Mouse (Mus musculus): ENCODE results near the gene Mctp1. TPM values are rescaled to one million over a fixed set of nuclear protein-coding genes. Genes with fewer than 3 reads are reported as not detected.

Gene Mctp1
- polyA plus RNA-seq, 1 experiment from 2014 or later = 0.33 TPM

DNA sequence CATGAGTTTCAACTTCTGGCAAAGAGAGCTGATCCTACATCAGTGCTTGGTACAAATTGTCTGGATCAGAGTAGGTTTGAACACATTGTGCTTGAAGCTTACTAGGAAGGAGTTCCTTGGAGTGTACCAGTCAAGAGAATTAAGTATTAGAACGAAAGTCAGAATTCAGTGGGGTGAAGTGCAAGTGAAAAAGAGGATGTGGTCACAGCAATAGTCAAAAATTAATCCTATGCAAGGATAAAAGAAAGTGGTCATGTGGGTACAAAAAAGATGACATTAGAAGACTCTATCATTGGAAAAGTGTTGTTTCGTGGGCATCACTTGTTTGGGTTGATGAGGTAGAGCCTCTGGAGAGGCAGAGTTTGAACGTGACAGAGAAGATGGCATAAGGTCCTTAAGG, 8.8 kb downstream of the Mctp1 start:
- H3K4me3 ChIP-seq (replicated peaks; ENCODE audit: low read depth, low read length) = no peak overlapping the region
- TF ChIP-seq CTCF (IDR thresholded peaks at IDR 0.05; ENCODE audit: low read depth) = no peak

DNA sequence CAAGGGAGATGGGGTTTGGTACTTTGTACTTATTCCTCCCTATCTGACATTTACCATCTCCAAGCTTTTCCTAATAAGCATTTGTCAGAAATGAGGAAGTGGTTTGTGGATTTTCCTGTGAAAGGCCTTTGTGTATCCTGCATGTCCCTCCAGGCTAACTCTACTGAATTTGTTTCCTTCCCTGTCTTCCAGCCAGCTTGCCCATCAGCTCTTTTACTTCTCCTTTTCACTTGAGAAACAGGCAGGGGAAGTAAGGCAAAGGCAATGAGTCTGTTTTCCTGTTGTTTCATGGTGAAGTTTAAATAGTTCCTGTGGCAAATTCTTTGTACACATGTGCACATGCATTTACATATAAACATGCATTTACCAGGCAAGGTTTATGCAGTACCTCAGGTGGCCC, 11.6 kb downstream of the Mctp1 start:
- ATAC-seq (replicated peaks; ENCODE audit: low FRiP score, low read depth) (no peak), DNase-seq (ENCODE audit: low spot score) (no peak)
- TF ChIP-seq CTCF (IDR thresholded peaks at IDR 0.05; ENCODE audit: low read depth) = no peak
- no peak overlapping the region for H3K4me2 ChIP-seq (ENCODE audit: low read length)
- no peaks in the 10 kb centered on the region for H3K36me3 ChIP-seq (ENCODE audit: insufficient read depth, low read length)
- no peaks in the 10 kb centered on the region for H3K4me1 ChIP-seq (replicated peaks; ENCODE audit: insufficient read depth, low read length)
- H3K27me3 ChIP-seq (ENCODE audit: insufficient read depth, low read length) = no peaks in the 10 kb centered on the region
- no peak overlapping the region for H3K9ac ChIP-seq (ENCODE audit: low read depth, low read length)
- H3K4me3 ChIP-seq (replicated peaks; ENCODE audit: low read depth, low read length) = no peak overlapping the region
- H3K27ac ChIP-seq = no peak overlapping the region
- H3K9me3 ChIP-seq (replicated peaks; ENCODE audit: low read length) = no peaks in the 10 kb centered on the region

More for the DNA sequence above, 8.8 kb downstream of the Mctp1 start:
- no peaks in the 10 kb centered on the region for H3K36me3 ChIP-seq (ENCODE audit: insufficient read depth, low read length)
- H3K4me2 ChIP-seq (ENCODE audit: low read length) = no peak overlapping the region
- no peak overlapping the region for H3K9ac ChIP-seq (ENCODE audit: low read depth, low read length)
- no peak for DNase-seq (ENCODE audit: low spot score)
- H3K9me3 ChIP-seq (replicated peaks; ENCODE audit: low read length) = no peaks in the 10 kb centered on the region
- WGBS = 85% methylated on average over 3 of the region's 3 CpGs
- H3K27me3 ChIP-seq (ENCODE audit: insufficient read depth, low read length) = no peaks in the 10 kb centered on the region
- ATAC-seq (replicated peaks; ENCODE audit: low FRiP score, low read depth) = no peak
- H3K4me1 ChIP-seq (replicated peaks; ENCODE audit: insufficient read depth, low read length) = no peaks in the 10 kb centered on the region
- H3K27ac ChIP-seq = no peak overlapping the region

GRCm38 (mm10) chr13:76409296-76409695, 25.0 kb downstream of the Mctp1 start:
- no peak for DNase-seq (ENCODE audit: low spot score)
- Histone ChIP-seq H3K4me2 (ENCODE audit: low read length) (no peak overlapping the region), H3K27me3 (ENCODE audit: insufficient read depth, low read length) (no peaks in the 10 kb centered on the region), H3K4me1 (replicated peaks; ENCODE audit: insufficient read depth, low read length) (no peaks in the 10 kb centered on the region), H3K36me3 (ENCODE audit: insufficient read depth, low read length) (no peaks in the 10 kb centered on the region), H3K9ac (ENCODE audit: low read depth, low read length) (no peak overlapping the region), H3K27ac (no peak overlapping the region), H3K4me3 (replicated peaks; ENCODE audit: low read depth, low read length) (no peak overlapping the region), H3K9me3 (replicated peaks; ENCODE audit: low read length) (no peaks in the 10 kb centered on the region)
- ATAC-seq (replicated peaks; ENCODE audit: low FRiP score, low read depth) = no peak
- TF ChIP-seq CTCF (IDR thresholded peaks at IDR 0.05; ENCODE audit: low read depth) = no peak
- WGBS = 76% methylated on average over 2 of the region's 2 CpGs

DNA sequence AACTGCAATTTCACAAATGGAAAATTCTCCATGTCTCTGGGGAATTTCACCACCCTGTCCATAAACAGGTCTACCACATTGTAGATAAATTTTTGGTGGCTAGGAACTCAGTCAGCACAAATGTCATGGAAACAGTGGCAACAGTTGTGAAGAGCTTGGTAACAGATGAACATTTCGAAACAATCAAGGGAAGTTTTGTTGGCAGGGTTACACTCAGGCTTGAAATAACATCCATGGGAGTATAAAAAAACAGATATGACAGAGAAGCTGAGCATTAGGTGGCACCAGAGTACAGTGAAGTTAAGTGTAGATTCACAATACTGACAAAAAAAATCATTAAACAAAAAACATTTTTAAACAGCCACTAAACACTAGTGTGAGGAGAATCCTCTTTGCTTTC, 26.3 kb downstream of the Mctp1 start:
- ATAC-seq (replicated peaks; ENCODE audit: low FRiP score, low read depth) = no peak
- Histone ChIP-seq H3K4me3 (replicated peaks; ENCODE audit: low read depth, low read length) (no peak overlapping the region), H3K4me2 (ENCODE audit: low read length) (no peak overlapping the region), H3K4me1 (replicated peaks; ENCODE audit: insufficient read depth, low read length) (no peaks in the 10 kb centered on the region), H3K9me3 (replicated peaks; ENCODE audit: low read length) (no peaks in the 10 kb centered on the region), H3K9ac (ENCODE audit: low read depth, low read length) (no peak overlapping the region), H3K27ac (no peak overlapping the region), H3K27me3 (ENCODE audit: insufficient read depth, low read length) (no peaks in the 10 kb centered on the region), H3K36me3 (ENCODE audit: insufficient read depth, low read length) (no peaks in the 10 kb centered on the region)
- DNase-seq (ENCODE audit: low spot score) = no peak
- WGBS = 60% methylated on average over 1 of the region's 1 CpGs
- no peak for TF ChIP-seq CTCF (IDR thresholded peaks at IDR 0.05; ENCODE audit: low read depth)

DNA sequence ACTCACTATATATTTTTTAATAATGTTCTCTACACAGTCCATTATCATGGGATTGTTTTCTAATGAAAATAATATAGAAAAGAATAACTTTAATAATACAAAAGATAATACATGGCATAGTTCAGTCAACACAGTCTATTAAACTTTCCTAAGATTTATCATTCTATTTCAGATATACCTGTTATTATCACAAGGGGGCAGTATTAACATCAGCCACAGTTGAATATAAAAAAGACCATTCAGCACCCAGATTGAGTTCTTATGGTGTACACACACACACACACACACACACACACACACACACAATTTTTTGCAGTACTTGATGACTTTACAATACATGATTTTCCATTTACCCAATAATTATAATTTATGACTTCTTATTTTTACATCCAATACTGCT, 31.0 kb downstream of the Mctp1 start:
- TF ChIP-seq CTCF (IDR thresholded peaks at IDR 0.05; ENCODE audit: low read depth) = peak; percentile 44
- no peaks in the 10 kb centered on the region for H3K36me3 ChIP-seq (ENCODE audit: insufficient read depth, low read length)
- H3K27ac ChIP-seq = no peak overlapping the region
- H3K4me2 ChIP-seq (ENCODE audit: low read length) = no peak overlapping the region
- DNase-seq (ENCODE audit: low spot score) (no peak), ATAC-seq (replicated peaks; ENCODE audit: low FRiP score, low read depth) (no peak)
- H3K9ac ChIP-seq (ENCODE audit: low read depth, low read length) = no peak overlapping the region
- no peaks in the 10 kb centered on the region for H3K9me3 ChIP-seq (replicated peaks; ENCODE audit: low read length)
- H3K4me3 ChIP-seq (replicated peaks; ENCODE audit: low read depth, low read length) = no peak overlapping the region
- no peaks in the 10 kb centered on the region for H3K27me3 ChIP-seq (ENCODE audit: insufficient read depth, low read length)
- no peaks in the 10 kb centered on the region for H3K4me1 ChIP-seq (replicated peaks; ENCODE audit: insufficient read depth, low read length)

DNA sequence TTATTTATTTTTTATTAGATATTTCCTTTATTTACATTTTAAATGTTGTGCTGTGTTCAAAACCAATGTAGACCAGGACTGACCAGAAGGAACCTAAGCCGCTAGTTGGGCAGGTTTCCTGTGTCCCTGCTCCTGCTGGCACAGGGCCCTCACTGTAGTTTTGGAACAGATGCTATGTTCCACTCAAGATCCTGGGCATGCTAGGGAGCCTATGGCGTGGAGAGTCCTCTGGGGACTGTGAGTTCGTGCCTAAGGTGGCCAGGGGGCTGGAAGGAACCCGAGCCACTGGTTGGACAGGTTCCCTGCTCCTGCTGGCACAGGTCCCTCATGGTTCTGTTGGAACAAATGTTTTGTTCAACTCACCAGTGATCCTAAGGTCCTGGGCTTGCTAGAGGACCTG, 35.8 kb downstream of the Mctp1 start:
- no peak for TF ChIP-seq CTCF (IDR thresholded peaks at IDR 0.05; ENCODE audit: low read depth)
- Histone ChIP-seq H3K27me3 (ENCODE audit: insufficient read depth, low read length) (no peaks in the 10 kb centered on the region), H3K36me3 (ENCODE audit: insufficient read depth, low read length) (no peaks in the 10 kb centered on the region), H3K4me2 (ENCODE audit: low read length) (no peak overlapping the region), H3K27ac (no peak overlapping the region), H3K9me3 (replicated peaks; ENCODE audit: low read length) (no peaks in the 10 kb centered on the region), H3K9ac (ENCODE audit: low read depth, low read length) (no peak overlapping the region), H3K4me1 (replicated peaks; ENCODE audit: insufficient read depth, low read length) (no peaks in the 10 kb centered on the region), H3K4me3 (replicated peaks; ENCODE audit: low read depth, low read length) (no peak overlapping the region)
- DNase-seq (ENCODE audit: low spot score) = no peak
- no peak for ATAC-seq (replicated peaks; ENCODE audit: low FRiP score, low read depth)
- WGBS = 72% methylated on average over 4 of the region's 4 CpGs

DNA sequence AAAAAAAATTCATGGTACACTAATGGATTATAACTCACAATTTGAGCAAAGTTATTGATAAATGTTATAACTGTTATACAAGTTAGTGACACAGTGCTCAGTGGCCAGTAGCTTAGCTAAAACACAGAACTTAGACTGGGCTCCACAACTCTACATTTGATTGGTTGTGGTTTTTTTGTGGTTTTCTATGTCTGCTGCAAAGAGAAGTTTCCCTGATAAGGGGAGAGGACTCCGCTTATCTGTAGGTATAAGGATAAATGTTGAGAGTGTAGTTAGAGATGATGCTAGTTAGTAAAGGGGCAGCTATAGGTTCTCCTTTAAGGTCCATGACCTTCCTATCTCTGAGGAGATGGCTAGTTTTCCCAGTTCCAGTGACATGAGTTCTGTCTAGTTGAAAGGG, 36.7 kb downstream of the Mctp1 start:
- Histone ChIP-seq H3K27me3 (ENCODE audit: insufficient read depth, low read length) (no peaks in the 10 kb centered on the region), H3K27ac (no peak overlapping the region), H3K9ac (ENCODE audit: low read depth, low read length) (no peak overlapping the region), H3K36me3 (ENCODE audit: insufficient read depth, low read length) (no peaks in the 10 kb centered on the region), H3K4me1 (replicated peaks; ENCODE audit: insufficient read depth, low read length) (no peaks in the 10 kb centered on the region), H3K4me2 (ENCODE audit: low read length) (no peak overlapping the region), H3K4me3 (replicated peaks; ENCODE audit: low read depth, low read length) (no peak overlapping the region), H3K9me3 (replicated peaks; ENCODE audit: low read length) (no peaks in the 10 kb centered on the region)
- TF ChIP-seq CTCF (IDR thresholded peaks at IDR 0.05; ENCODE audit: low read depth) = no peak
- ATAC-seq (replicated peaks; ENCODE audit: low FRiP score, low read depth) (no peak), DNase-seq (ENCODE audit: low spot score) (no peak)
- 93% methylated on average over 1 of the region's 1 CpGs for WGBS
